Mouse (Mus musculus) layer of hippocampus, postnatal 10 days (tissue): ENCODE measurements around the gene Tle2. TPM values are rescaled to one million over a fixed set of nuclear protein-coding genes. Genes with fewer than 3 reads are reported as not detected.

Experiments used
- DNase-seq, 2 experiments: peaks; one replicate each; pipeline ENCODE4 v3.0.0; 2021; ENCODE audit warnings: low spot score in 2 of 2
- total RNA-seq, 2 experiments: library from RNA; stranded (reverse); gene quantifications; 2 replicates each; pipeline ENCODE4 v1.2.3; 2021

Tle2 gene
- total RNA-seq, 2 experiments from 2014 or later, result 25.6 to 26.6 TPM

DNA sequence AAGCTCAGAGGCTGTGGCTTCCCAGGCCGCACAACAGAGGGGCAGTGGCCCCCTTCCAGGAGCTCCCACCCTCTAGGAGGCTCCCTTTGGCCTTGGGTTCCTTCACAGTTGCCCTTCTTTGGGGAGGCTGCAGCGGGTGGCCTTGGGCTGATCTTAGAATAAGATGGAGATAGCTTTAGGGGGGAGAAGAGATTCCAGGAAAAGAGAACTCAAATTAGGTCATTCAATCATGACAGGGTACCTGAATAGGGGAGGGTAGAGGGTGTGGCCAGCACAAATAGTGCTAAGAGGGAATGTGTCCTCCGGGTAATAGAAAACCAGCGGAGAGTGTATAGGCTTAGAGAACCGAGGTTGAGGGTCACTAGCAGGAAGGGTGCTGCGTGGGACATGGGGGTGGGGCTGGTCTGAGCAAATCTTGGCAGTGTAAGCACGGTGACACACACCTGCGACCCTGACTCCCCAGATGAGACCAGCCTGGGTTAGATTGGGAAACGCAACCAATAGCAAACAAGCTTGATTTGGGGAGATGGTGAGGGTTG, 2.2 kb upstream of the Tle2 start:
- no peak for DNase-seq

DNA sequence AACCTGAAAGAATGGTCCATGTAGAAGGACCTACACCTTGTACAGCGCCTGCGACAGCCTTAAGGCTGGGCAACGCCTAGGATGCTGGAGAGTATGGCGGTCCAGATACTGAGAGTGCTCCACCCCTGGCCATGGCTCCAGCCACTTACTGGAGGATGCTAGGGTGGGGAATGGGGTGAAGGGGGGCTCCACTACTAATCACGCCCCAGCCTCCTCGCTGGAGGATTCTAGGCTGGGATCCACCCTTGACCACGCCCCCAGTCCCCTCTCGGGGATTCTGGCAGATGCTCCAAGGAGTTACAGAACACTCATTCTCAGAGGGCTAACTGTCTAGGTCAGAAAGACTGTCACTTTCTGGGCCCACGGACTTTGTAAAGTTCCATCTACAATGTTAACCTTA, 1.4 kb upstream of the Tle2 start:
- DNase-seq, result no peak

DNA sequence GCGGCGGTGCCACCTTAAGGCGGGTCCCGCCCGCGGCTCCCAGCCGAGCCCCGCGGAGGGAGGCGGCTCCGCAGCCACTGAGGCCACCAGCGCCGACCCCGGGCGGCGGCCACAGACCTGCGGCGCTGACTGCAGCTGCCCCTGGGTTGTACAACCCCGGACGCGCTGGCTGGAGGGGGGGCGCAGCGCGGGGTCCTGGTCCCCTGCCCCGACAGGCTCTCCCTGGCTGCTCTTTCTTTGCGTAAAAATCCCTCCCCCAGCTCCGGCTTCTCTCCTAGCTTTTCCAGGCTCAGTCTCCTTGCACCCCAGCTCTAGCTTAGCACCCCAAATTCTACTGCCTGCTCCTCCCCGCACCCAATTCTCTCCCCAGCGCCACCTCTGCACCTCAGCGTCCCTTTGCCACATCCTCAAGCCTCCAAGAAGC, 859 bp downstream of the Tle2 start:
- peak in 1 of 2 experiments; percentile 54 for DNase-seq

DNA sequence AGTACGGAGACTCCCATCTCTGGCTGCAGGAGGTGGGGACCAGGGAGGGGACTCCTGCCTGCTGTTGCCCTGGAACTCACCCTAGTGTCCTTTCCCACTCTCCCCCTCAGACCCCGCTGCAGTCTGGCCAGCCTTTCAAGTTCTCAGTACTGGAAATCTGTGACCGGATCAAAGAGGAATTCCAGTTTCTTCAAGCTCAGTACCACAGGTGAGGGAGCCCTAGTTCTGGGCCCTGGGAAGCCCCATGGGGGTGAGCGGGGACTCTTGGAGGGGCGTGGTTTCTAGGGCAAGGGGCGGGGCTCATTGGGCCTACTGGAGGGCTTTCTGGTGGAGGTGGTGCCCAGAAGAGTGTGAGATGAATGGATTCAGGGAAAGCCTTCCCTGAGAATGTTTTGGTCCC, 1.3 kb downstream of the Tle2 start:
- no peak for DNase-seq

DNA sequence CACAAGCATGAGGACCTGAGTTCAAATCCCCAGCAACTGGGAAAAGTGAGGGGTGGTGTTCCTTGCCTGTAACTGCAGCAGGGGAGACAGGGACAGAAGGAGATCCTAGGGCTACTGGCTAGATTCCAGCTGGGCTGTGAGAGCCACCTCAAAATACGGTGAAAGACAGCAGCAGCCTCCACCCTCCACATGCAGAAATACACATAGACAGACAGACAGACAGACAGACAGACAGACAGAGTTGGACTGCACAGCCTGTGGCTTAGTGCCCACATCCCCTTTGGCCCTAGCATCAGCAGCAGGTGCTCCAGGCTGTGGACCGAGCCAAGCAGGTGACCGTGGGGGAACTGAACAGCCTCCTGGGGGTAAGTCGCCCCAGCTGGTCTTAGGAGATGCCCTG, 5.6 kb downstream of the Tle2 start:
- DNase-seq, result no peak

DNA sequence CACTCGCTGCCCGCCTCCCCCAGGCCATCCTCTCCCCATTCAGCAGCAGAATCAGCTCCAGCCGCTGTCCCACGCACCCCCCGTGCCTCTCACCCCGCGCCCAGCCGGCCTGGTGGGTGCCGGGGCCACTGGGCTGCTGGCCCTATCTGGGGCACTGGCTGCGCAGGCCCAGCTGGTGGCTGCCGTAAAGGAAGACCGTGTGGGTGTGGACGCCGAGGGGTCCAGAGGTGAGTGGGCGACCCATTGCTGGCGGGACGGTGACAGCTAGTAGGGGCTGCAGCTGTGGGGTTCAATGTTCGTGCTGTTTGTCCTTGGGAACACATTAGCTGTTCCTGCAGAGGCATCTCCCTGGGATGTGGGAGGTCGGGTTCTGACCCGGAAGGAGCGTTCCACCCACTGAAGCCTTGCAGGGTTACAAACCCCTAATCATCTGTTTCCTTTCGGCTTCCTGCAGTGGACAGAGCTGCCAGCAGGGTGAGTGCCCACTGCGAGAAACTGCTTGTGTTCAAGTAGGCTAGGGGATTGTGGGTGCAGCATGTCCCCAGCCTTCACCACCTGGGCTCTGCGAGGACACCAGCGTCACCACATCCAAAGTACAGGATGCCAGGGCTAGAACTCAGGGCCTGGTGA, 6.2 kb downstream of the Tle2 start:
- no peak for DNase-seq

DNA sequence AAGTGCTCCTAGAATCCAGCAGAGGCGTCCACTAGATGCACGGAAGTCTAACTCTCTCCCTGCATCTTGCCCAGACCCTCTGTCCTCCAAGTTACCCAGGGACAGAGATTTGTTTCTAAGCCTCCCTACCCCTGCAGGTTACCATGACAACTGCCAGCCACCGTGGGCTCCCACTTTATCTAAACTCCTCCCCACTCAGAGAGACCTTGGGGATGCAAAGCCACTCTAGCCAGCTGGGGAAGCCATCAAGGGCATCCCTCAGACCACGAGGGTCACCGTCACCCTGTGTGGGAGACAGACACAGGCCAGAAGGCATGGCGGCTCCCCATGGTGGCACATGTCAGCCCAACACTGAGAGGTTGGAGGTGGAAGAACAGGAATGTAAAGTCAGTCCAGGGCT, 9.0 kb downstream of the Tle2 start:
- no peak for DNase-seq

DNA sequence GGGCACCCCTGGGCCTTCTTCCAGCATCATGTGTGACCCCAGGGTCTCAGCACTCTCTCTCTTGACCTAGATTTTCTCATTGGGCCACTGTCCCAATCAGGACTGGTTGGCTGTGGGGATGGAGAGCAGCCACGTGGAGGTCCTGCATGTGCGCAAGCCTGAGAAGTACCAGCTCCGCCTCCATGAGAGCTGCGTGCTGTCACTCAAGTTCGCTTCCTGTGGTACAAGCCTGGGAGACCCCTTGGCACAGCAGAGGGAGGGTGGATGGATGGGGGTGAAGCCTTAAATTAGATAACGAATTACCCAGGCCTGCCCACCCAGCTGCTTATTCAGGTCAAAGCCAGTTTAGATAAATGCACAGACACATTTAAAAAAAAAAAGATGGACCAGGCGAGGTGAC, 14.4 kb downstream of the Tle2 start:
- DNase-seq, result no peak

DNA sequence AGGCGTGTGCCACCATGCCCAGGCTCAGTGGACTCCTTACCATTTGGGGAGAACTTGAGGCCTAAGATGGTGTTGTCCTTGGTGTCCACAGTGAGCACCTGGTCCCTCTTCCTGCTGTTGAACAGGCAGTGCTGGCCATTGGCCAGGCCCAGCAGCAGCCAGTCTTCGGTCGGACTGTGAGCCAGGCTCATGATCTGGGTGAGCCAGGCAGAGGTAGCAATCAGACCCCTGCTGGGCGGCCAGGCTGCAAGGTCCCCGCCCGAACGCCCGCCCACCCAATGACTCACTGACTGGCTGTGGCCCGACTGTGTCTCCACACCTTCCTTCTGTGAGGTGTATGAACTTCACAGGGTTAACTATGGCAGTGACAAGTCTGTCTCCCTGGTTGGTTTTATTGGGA, 17.5 kb downstream of the Tle2 start:
- DNase-seq, result no peak

DNA sequence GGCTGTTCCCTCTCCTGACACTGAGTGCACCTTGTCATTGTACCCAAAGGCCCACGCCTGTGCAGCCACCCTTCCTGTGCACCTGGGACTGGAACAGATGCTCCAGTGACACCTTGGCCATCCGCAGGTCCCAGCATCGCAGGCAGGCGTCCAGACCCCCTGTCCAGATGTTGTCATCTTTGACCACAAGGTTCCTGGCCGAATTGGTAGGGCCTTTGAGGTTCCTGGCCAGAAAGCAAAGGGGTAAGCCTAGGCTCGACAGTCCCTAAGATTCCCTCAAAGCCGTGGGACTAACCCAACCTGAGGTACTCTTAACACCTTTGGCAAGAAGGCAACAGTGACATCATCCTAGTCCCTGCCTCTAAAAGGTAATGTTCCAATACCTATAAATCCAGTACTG, 18.3 kb downstream of the Tle2 start:
- DNase-seq, result no peak

DNA sequence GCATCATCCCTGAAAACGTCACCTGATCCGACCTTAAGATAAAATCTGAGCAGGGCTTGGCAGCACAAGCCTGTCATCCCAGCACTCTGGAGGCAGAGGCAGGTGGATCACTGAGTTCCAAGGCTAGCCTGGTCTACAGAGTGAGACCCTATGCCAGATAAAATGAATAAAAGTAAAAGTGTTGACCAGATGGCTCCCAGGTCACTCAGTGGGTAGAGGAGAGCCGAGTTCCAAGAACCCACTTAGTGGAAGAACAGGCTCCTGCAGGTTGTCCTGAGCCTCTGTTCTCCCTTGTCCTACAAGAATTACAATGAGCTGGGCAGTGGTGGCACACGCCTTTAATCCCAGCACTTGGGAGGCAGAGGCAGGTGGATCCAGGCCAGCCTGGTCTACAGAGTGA, 18.9 kb downstream of the Tle2 start:
- no peak for DNase-seq

DNA sequence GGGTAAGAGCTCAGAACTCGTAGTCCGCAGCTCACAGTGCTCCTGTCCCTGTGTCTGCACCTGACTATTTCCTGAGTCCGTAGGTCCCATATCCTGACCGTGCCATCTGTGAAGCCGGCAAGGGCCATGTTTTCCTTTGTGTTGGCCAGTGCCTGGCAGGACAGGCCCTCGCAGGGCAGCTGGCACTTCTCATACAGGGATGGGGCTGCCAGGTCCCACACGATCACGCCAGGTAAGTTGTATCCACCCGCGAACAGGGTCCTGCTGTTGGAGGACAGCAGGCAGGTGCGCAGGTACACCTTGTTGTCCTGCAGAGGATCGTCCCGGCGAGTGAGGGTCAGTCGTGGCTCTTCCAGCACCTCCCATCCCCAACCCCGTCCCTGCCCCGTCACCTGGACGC, 19.6 kb downstream of the Tle2 start:
- no peak for DNase-seq

DNA sequence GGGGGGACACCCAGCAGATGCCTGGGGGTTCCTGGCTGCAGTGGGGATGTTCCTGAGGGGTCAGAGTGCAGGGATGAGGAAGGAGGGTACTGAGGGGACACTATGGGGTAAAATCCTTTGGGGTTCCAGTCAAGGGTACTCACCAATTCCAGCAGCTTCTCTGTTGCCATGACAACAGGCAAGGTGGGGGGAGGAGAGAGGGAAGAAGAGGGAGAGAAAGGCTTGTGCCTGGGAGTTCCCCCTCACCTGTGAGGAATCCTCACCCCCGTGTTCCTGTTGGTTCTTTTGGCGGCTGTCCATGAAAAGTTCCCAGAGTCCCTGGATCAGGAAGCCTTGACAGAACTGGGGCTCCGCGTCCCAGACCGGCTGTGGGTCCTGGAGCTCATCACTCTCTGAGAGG, 21.2 kb downstream of the Tle2 start:
- no peak for DNase-seq

DNA sequence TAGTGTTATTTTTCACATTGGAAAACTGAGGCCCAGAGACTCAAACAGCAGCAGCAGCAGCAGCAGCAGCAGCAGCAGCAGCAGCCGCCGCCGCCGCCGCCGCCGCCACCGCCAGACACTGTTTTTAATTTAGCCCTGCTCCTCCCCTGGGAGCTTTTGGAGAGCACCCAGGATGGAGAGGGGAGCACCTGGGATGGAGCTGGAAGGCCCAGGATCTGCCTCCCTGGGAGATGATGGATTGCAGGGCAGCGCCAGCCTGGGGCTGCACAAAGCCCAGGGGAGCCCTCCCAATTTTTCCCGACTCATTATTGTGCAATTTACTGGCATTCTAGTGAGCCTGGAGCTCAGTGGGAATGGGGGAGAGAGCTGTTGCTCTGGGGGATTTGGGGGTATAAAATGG, 22.2 kb downstream of the Tle2 start:
- peak in 1 of 2 experiments; percentile 13 for DNase-seq

DNA sequence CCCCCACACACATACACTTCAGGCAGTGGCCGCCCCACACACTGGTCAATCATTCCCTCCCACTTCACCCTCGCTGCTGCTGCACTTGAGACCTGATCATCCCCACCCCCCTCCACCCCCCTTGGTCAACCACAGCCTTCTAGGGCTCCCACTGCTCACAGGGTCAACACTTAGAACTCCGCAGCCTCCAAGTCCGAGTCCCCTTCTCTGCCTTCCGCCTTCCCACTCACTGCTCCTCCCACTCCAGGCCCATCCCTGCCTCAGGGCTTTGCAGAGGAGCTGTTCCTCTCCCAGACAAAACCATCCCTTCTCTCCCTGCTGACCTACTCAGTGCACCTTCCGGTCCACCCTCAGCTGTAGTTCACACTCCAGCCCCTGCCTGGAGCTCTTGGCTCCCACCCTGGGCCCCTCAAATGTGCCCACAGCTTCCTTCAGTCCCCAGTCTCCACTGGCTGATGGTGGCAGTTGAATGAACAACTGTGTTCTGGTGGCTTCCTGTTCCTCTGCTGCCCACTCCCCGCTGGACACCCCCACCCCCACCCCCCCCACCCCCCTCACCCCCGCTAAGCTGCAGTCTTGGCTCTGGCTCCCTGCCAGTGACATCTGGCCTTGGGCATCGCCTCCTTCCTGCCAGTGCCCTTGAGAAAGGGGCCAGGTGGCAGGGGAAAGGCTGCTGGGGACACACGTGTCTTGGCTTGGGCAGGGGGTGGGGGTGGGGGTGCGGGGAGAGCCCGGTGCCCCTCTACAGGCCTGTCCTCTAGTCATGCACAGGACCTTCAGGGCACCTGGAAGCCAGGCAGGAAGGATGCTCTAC, 23.0 kb downstream of the Tle2 start:
- no peak for DNase-seq

DNA sequence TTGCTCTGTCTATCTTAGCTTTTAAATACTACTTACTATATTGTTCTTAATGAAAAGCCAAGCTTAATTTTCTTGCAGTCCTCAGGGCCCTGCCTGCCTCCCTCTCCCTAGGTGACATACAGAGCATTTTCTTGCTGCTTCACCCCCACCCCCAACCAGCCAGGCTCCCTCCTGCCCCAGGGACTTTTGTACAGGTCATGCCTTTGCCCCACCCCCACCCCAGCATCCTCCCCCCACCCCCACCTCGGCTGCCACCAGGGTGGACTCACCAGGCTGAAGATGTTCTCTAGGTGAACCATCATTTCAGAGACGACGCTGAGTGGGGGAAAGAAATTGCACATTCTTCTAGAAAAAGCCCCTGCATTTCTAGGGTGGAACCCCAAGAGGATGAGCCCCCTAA, 24.0 kb downstream of the Tle2 start:
- no peak for DNase-seq

DNA sequence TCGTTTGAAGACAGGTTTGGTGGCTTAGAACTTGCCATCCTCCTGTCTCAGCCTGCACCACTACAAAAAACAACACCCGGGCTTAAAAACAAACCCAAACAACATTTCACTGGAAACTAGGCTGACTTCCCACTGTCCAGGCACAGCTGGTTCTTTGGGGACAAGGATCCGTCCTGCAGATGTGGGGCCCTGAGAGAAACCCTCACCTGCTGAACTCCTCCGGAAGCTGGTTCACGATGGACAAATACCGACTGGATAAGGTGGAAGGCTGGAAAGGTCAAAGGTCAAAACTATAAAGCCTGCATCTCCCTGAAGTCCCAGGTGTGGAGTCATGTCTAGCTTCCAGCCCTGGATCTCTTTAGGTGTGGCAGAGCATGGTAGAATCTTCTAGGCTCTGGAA, 24.5 kb downstream of the Tle2 start:
- no peak for DNase-seq

DNA sequence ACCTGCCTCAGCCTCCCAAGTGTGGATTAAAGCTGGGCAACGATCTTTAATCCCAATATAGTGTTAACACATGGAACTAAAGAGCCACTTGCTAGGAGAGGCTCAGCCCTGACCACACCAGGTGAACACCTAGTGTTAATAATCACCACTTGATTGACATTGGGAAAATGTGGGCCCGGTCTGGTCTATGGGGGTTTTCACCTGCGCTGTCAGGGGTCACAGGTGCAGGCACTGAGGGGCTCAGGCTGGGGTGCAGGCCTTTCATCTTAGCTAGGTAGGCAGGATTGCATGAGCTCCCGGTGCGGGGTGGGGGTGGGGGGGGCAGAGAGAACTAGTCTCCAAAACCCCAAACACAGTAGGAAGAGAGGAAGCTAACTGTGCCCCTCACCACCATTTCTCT, 25.3 kb downstream of the Tle2 start:
- DNase-seq, result no peak

DNA sequence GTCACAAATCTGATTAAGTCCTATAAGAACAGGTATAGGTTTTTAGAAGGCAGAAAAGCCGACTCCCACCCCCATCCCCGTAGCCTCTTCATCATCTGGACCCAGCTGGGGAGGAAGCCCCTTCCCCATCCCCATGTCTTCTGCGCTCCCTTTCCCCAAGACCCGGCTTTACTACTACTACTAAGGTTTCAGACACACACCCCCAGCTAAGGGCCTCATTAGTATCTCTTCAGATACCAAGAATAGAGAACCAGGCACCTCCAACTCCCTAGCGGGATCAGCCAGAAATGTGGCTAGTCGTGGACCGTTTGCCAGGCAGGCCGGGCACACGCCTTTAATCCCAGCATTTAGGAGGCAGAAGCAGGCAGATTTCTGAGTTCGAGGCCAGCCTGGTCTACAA, 25.7 kb downstream of the Tle2 start:
- DNase-seq, result no peak

DNA sequence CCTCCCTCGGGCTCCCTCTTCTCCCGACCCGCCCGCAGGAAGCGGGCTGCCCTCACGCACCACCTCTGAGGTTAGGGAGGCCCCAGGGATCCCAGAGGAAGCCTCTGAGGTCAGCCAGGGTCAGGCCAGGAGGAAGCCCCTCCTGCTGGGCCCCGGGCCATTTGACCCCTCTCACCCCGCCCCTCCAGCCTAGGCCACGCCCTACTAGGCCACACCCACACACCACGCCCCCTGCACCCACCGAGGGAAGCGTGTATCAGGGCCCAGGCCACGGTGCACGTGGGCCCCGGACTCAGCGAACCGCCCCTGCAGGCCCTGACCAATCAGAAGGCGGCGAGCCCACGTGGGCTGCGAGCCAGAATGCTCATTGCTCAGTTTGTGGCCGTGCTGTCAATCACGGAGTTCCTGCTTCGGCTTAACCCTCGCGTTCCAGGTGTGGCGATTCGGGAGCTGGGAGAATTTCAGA, 26.4 kb downstream of the Tle2 start, which contains the start of gene Tle6:
TSS of gene Tle6 (minus strand) at position 336 of the 466 bp plus-strand sequence.
- peak; percentile 94 to 95 for DNase-seq

DNA sequence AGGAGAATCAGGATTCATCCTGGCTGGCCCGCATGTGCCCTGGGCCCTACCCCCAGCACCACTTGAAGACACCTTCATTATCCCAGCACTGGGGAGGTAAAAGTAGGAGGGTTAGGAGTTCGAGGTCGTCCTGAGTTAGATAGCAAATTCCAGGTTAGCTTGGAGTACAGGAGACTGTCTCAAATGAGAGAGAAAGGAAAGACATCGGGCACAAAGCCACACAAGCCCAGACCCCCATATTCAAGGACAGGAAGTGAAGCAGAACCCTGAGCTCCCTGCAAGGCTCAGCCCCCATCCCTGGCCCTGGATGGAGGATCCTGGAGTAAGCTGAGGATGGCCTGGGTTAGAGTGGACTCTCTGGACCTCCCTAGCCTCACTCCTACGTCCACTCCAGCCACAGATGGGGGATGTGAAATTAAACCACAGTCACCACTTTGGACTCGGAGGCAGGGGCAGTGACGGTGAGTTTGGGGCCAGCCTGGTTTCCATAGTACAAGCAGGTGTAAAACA, 27.1 kb downstream of the Tle2 start:
- no peak for DNase-seq

DNA sequence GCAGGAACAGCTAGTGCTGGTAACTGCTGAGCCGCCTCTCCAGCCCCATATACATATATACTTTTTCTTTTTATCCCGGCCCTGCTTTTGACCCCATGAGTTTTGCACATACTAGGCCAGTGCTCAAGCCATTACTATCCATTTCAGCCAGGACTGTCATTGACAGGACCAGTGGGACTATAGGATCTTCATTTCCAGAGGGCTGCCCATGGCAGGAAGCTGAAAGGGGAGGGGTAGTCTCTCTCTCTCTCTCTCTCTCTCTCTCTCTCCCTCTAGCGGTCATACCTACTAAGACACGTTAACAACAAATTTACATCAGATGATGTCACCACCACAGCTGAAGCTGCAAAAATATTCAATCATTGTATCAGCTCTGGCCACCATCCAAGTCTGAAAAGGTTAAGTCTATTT, 28.4 kb downstream of the Tle2 start:
- no peak for DNase-seq
